Mouse (Mus musculus): ENCODE results near the gene Vash1. TPM values are rescaled to one million over a fixed set of nuclear protein-coding genes. Genes with fewer than 3 reads are reported as not detected.

The Vash1 gene
- polyA plus RNA-seq, 1 experiment, result 59.6 TPM

DNA sequence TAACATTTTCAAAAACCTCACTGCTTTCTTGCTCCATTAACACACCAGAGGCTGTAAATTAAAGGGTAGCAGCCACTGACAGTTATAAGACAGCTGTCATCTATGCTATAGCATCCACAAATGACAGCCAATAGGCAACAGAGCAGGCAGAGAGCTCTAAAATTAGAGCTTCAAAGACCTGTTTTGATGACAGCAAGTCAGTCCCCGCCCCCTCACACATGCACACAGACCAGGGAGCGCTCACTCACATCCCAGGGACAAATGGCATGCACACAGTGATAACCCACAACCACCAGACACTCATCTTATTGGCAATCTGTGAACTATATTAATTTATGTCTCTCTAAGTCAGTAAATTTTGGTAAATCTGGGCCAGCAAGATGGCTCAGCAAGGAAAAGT is 45.8 kb downstream of the Vash1 start:
- DNase-seq (ENCODE audit: low read depth), result peak; percentile 63
- TF ChIP-seq CTCF (IDR thresholded peaks at IDR 0.05; ENCODE audit: borderline replicate concordance, extremely low read depth, insufficient read depth, insufficient read length) (no peak), POLR2A (IDR thresholded peaks at IDR 0.05; ENCODE audit: borderline replicate concordance, extremely low read depth, insufficient read depth, insufficient read length, poor library complexity, severe bottlenecking) (no peak)

DNA sequence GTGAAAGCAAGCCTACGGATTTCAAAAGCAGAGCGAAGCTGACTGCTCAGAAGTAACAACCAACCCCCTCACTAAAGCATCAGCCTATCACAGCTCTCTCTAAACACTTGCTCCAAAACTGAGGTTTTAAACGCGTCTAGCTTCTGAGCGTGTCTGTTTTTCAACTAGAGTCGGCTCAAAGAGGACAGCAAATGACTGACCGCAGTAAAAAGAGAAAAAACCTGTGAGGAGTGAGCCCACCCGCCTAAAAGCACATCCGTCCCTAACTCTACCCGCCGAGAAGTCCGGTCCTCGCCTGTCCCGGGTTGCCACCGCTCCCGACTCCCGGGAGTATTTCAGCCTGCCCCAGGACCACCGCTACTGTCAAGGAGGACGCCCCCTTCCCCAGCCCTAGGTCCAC is 47.2 kb downstream of the Vash1 start:
- TF ChIP-seq POLR2A (IDR thresholded peaks at IDR 0.05; ENCODE audit: borderline replicate concordance, extremely low read depth, insufficient read depth, insufficient read length, poor library complexity, severe bottlenecking) (no peak), CTCF (IDR thresholded peaks at IDR 0.05; ENCODE audit: borderline replicate concordance, extremely low read depth, insufficient read depth, insufficient read length) (no peak)
- DNase-seq (ENCODE audit: low read depth), result peak; percentile 77

DNA sequence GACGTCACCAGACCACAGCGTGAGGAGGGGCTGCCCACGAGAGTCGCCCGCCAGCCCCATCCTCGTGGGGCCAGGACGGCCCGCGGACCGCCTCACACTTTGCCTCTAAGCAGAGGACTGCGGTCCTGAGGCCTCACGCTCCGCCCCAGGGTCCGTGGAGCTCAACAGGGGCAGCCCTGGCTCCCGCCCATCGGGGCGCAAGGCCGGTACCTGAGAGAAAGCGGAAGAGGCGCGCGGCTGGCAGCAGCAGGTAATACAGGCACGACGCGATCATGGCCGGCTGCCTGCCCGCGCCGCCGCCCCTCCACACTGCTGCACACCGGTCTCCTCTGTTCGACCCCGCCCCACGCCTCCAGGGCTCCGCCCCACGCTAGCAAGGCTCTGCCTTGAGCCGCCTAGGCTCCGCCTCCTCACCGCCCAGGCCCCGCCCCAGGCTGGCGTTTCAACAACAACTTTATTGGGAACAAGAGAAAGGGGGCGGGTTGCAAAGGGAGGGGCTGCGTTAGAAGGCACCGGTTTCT is 47.7 kb downstream of the Vash1 start, which contains the start of gene Angel1:
Gene Angel1 (minus strand): TSS at position 341 of the 521 bp plus-strand sequence.
- TF ChIP-seq POLR2A (IDR thresholded peaks at IDR 0.05; ENCODE audit: borderline replicate concordance, extremely low read depth, insufficient read depth, insufficient read length, poor library complexity, severe bottlenecking) (peak; percentile 90), CTCF (IDR thresholded peaks at IDR 0.05; ENCODE audit: borderline replicate concordance, extremely low read depth, insufficient read depth, insufficient read length) (no peak)
- DNase-seq (ENCODE audit: low read depth), result peak; percentile 98

DNA sequence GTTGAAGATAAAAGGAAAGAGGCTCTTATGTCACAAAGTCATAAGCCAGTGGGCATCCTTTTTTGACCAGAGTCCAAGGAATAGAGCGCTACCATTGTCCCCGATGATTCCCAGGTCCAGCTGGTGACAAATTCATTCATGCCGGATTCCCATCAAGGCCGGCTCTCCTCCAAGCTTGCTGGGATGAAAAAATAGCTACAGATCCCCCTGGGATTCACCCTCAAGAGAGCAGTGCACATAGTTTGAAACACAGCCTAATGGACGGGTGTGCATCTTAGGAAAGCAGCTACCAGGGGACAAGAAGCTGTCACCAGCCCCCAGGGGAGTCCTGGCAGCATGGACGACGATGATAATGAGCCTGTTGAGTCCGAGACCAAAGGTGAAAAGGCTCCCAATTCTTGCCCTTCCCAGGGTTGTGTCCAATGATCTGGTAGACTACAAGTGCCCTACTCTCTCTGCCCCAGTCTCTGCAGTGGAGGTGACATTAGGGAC is 55.9 kb downstream of the Vash1 start, which contains the start of gene Lrrc74a:
Gene Lrrc74a (plus strand): TSS at position 51 of the 492 bp plus-strand sequence.
- DNase-seq (ENCODE audit: low read depth), result no peak
- TF ChIP-seq POLR2A (IDR thresholded peaks at IDR 0.05; ENCODE audit: borderline replicate concordance, extremely low read depth, insufficient read depth, insufficient read length, poor library complexity, severe bottlenecking) (no peak), CTCF (IDR thresholded peaks at IDR 0.05; ENCODE audit: borderline replicate concordance, extremely low read depth, insufficient read depth, insufficient read length) (no peak)

Other genes starting within 250 kb of the Vash1 start
- 17.3 and 17.8 TPM in 2 replicates for gene Angel1, start 47.8 kb downstream of the Vash1 start, polyA plus RNA-seq (2012; rRNA removed)
- not detected in 2 replicates for gene Lrrc74a, start 55.7 kb downstream of the Vash1 start, polyA plus RNA-seq (2012; rRNA removed)
- 77.9 and 97.5 TPM in 2 replicates for gene Irf2bpl, start 206.1 kb downstream of the Vash1 start, polyA plus RNA-seq (2012; rRNA removed)